Mouse (Mus musculus) yolk sac, embryonic 10.5 days (tissue): ENCODE measurements at regions not wholly inside any gene's neighbourhood (a gene's known extent, or its start where the extent isn't known, plus 50 kb on each side); places are given as distances from the start of the nearest gene placed in this dataset.
"Not testable (repeated sequence)": the region's sequence is repeated elsewhere in the genome, so short reads cannot be mapped to it uniquely, and the experiment has no call there.

ENCODE experiments used
- DNase-seq: peaks from one replicate; pipeline ENCODE4 v3.0.0-alpha.2; 2017; ENCODE audit warnings: low spot score

DNA sequence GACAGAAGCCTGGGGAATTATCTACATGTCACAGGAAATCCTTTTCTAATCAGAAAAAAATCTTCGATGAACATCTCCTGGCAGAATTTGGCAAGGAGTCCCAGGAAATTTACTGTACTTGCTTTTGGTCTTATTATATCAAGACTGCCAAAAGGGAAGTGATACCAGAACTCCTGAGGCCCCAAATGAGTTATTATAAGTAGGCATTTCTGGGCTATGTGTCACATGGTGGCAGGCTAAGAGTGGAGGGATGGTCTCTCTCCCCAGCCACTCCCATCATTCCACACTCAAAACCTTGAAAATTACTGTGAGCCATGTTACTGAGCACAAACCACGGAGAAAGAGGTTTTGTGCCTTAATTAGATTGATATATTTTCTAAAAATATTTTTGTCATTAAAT, 94.0 kb upstream of the Cdk6 start:
- no peak for DNase-seq

DNA sequence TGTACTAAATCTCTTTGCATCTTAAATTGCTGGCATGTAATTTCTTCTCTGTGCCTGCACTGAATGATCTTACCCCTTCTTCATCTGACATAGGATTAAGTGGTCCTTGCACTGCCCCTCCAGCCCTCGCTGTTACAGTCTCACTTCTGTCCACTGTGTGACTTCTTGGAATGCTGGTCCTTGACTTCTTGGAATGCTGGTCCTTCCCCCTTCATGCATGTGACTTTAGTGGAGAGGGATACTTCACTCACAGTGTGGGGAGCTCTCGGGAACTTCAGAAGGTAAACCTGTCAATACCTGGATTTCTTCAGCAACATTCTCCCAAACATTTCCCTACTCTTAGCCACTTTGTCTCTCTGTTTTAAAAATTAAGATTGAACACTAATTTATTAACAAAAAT, 91.0 kb upstream of the Cdk6 start:
- no peak for DNase-seq

DNA sequence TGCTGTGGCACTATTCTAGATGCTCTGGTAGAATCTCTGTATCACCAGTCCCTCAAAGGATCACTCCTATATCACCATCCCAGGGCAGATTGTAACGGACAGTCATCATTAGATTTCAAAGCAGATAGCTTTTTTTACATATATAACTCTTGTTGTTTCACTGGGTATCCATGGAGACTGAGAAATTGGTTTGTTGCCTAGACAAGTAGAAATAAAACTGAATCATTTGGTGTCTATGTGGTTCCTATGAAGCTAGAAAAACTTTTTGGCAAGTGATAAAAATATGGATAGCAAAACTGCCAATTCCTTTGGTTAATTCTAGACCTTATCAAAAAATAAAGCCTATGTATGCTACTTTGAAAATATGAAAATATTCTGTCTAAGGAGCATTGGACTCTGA, 81.0 kb upstream of the Cdk6 start:
- DNase-seq = no peak

DNA sequence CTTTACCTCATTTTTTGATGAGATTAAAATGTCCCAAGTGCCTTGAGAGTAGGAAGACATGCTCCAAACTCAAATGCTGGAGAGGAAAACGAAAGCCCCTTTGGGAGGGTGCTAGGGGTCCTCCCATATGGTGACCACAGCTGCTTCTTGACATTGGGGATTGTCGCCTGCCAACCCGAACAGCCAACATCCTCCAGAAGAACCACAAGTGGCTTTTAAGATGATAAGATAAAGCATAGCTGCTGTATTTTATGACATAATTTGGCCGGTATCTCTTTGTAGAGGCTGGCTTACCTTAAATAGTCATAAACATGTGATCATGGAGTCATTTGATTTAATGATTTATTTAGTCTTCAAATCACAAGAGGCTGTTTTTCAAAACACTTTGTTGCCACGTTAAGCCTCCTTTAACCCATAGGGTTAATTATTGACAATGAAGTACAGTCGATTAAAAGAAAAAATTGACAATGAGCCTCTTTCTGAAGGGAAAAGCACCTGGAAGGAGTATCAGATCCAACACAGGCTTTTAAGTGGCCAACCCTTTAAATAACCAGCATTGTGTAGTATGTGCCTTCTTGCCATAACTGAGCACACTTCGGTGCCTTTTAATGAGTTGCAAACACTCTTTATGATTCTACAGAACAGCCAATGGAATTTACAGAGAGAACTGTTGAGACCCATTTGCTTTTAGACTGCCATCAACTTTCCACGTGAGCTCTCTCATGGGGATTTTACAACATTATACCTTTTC, 76.1 kb upstream of the Cdk6 start:
- DNase-seq = not testable (repeated sequence)

DNA sequence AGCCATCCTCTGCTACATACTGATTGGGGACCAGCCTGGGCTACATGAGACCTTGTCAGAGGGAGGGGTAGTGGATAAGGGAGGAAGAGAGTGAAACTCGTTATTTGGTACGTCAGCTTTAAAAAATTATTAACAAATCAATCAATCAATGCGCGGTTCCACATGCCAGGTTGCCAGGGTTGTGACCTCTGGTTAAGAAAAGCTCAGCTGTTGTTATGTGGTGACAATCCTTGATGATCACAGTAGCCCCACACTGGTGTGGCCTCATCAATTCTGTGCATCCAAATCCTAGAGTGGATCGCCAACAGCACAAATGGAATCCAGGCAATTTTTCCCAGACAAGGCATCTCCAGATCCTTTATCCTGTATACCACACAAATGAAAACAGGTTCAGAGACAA, 74.3 kb upstream of the Cdk6 start:
- DNase-seq = no peak

DNA sequence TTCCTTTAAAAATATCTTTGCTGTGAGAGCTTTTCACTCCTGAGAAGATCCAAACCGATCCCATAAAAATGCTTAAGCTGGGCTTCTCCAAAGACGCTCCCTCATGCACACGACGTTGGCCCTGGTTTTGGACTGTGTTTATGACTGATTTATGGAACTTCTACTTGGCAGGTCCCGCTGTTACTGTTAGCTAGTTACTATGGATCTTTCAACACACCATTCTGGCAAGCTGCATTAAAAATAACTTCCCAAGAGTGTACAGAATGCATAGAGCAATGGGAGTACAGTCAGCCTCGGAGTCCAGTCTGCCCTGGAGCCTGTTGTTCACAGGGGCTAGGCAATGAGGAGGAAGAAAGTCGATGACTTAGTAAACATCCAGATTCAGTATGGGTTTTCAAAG, 71.5 kb upstream of the Cdk6 start:
- no peak for DNase-seq

DNA sequence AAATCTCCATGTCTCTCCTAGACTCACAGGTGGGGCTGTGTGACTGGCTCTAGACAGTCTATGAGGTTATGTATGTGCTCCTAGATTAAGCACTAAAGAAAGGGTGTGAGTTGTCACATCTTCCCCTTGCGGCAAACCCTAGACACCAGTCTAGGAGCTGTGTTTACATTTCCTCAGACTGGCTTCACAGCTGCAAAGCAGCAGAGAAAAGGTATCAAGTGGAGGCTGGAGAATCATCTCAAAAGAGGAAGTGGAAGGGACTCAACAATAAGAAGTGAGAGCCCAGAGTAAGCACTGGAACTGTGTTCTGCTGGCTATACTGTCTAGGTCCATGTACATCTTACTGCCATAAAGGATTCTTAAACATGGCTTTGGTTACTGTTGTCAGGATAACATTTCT, 68.1 kb upstream of the Cdk6 start:
- not testable (repeated sequence) for DNase-seq

DNA sequence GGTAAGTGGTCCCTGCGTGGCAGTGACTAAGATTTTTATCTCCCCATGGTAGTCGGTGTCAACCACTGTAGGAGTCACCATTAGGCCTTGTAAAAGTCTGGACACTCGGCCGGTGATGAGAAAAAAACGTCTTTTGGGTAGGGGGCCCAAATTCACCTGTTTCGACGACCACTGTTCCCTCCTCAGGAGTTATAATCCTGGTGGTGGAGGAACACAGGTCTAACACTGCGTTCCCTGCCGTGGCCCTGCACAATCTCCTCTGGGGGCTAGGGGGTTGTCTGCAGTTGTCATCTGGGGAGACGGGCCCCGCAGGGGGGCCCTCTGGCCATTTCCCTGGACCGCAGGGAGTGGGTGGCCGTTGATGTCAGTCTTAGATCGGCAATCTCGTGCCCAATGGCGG, 64.0 kb upstream of the Cdk6 start:
- DNase-seq = not testable (repeated sequence)

DNA sequence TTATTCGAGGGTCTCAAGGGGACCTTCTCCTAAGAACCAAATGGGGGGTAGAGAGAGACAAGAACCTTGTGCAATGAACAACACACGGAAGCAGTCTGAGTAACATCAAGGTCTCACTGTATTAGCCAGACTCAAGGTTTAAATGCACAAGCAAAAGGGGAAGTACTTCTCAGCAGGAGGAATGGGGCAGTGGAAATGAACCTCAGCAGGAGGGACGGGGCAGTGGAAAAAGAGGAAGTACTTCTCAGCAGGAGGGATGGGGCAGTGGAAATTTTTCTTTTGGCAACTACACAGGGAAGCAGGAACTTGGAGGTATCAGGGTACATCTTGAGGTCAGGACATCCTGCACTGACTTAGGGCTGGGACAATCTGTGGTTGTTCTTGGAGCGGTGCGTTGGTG, 62.3 kb upstream of the Cdk6 start:
- not testable (repeated sequence) for DNase-seq

DNA sequence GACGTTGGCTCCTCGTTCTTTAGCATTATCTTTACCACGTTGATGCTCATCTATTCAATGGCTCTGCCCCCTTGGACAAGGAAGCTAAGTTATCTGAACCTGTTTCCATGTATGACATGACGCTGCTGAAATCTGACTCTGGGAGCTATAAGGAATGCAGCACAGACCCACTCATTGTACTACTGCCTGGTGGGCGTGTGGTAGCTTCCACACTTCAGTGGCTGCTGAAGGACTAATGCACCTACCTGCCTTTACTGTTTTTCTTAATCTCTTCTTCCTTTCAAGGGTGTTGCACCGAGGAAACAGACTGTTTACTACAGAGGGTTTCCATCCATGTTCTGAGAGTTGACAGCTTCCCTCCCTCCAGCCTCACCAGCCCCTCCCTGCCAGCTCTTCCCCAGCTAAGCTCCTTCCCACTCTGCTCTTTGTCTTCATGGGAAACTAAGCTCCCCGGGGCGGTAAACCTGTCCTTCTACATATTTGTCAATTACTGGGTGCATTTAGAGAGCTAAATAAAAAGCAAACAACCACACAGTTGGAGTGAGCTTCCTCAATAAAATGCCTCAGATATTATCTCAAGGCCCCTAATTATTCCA, 59.3 kb upstream of the Cdk6 start:
- DNase-seq = not testable (repeated sequence)

DNA sequence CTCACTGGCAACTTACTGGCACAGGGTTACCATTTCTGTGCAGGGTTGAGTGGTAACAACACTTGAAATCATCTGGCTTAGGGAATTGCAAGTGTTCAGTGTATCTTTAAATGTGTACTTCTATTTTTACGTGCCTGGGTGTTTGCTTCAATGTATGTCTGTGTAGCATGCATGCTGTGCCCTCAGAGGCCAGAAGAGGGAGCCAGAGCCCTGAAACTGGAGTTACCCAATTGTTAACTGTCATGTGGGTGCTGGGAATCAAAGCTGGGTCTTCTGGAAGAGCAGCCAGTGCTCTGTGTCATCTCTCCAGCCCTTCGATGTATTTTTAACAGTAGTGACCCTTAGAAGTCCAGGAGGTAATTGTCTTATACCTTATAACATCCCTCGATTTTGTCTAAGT, 58.2 kb upstream of the Cdk6 start:
- no peak for DNase-seq

DNA sequence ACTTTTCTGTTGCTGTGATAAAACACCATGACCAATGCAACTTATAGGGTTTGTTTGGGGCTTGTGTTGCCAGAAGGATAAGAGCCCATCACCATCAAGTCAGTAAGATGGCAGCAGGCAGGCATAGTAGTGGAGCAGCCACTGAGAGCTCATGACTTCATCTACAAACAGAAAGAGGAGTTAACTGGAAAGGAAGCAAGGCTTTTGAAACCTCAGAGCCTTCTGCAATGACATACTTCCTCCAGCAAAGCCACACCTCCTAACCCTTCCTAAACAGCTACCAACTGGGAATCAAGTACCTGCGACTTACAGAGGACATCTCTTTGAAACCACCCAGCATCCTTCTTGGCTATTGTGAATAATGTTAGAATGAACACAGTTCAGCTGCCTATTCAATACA, 57.0 kb upstream of the Cdk6 start:
- DNase-seq = not testable (repeated sequence)

DNA sequence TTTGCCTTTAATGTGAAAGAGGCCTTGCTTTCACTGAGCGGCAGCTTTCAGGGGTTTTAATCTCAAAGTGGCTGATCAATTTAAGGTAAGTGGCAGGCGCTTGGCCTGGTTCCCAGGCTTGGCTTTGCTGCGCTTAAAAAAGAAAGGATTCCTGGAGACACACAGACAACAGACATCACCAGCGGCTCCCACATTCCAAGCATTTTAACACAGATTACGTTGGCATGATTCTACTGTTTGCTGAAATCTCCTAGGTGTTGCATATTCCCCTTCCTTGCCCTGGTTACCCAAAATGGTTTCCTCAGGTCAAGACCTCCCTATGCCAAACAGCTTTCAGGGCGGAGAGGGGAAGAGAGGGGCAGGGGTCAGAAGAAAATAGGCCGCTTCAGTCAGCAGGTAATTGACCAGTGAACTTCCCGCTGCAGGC, 51.3 kb upstream of the Cdk6 start:
- DNase-seq = not testable (repeated sequence)
